Mouse (Mus musculus) limb, embryonic 11.5 days (tissue): ENCODE results near the gene Eif6. TPM values are rescaled to one million over a fixed set of nuclear protein-coding genes. Genes with fewer than 3 reads are reported as not detected.

Experiments
- ATAC-seq: fragments of 200-750 bp; cut with Nextera tagmentation; 2 replicates; pipeline ENCODE4 v1.8.0; 2017; ENCODE audit warnings: low read depth; ENCODE audit not compliant: insufficient number of reproducible peaks, low FRiP score, low TSS enrichment
- DNase-seq: peaks from one replicate; pipeline ENCODE4 v3.0.0-alpha.2; 2015; ENCODE audit warnings: low spot score
- H3K27ac ChIP-seq: fragments of 300-500 bp; sonication (generic); replicated peaks from 2 replicates; pipeline ENCODE4 v1.5.1; 2014; ENCODE audit warnings: low read depth, mild to moderate bottlenecking, low read length
- H3K27me3 ChIP-seq: fragments of 300-500 bp; sonication (generic); 2 replicates; pipeline ENCODE4 v1.6.1; 2014; ENCODE audit warnings: mild to moderate bottlenecking, low read length, mixed read lengths; ENCODE audit not compliant: control insufficient read depth, insufficient read depth
- H3K36me3 ChIP-seq: fragments of 300-500 bp; sonication (generic); 2 replicates; pipeline ENCODE4 v1.6.1; 2014; ENCODE audit warnings: mild to moderate bottlenecking, low read length, moderate library complexity, mixed read lengths; ENCODE audit not compliant: control insufficient read depth, insufficient read depth
- H3K4me1 ChIP-seq: fragments of 300-500 bp; sonication (generic); 2 replicates; pipeline ENCODE4 v1.6.1; 2014; ENCODE audit warnings: low read length, mixed read lengths; ENCODE audit not compliant: control insufficient read depth, insufficient read depth
- H3K4me2 ChIP-seq: fragments of 300-500 bp; sonication (generic); 2 replicates; pipeline ENCODE4 v1.6.1; 2014; ENCODE audit warnings: low read depth, mild to moderate bottlenecking, moderate library complexity; ENCODE audit not compliant: severe bottlenecking
- H3K4me3 ChIP-seq: fragments of 300-500 bp; sonication (generic); 2 replicates; pipeline ENCODE4 v1.5.1; 2014; ENCODE audit warnings: low read depth, low read length
- H3K9ac ChIP-seq: fragments of 300-500 bp; sonication (generic); 2 replicates; pipeline ENCODE4 v1.6.1; 2014; ENCODE audit warnings: mild to moderate bottlenecking, low read length
- H3K9me3 ChIP-seq: fragments of 300-500 bp; sonication (generic); 2 replicates; pipeline ENCODE4 v1.6.1; 2016; ENCODE audit warnings: low read length; ENCODE audit not compliant: control insufficient read depth
- WGBS: fragments of 180-500 bp; shearing (Covaris S2); extraction: QIAGEN DNeasy Blood & Tissue Kit; methylation state at CpG from one replicate; pipeline ENCODE4 v1.1.7; 2014; 5-methylcytosine and 5-hydroxymethylcytosine counted together
- polyA plus RNA-seq: library from polyadenylated mRNA; unstranded; fragments of >200 nt; fragmentation: Nextera tagmentation; extraction: Ambion mirVana; gene quantifications from 2 replicates; pipeline ENCODE4 v1.2.1, GENCODE M21; 2014

Gene Eif6
- polyA plus RNA-seq, 1 experiment from 2014 or later = 215 TPM

GRCm38 (mm10) chr2:155776824-155777687 is 49.7 kb downstream of the Eif6 start:
- DNase-seq (no peak), ATAC-seq (no peak)
- Histone ChIP-seq H3K9ac (no peak overlapping the region), H3K4me2 (no peak overlapping the region), H3K27ac (no peak overlapping the region), H3K9me3 (no peaks in the 10 kb centered on the region), H3K4me3 (no peak overlapping the region), H3K4me1 (0 out of 2 replicates have a peak, but pooled peaks cover 4% of the 10 kb centered on the region), H3K27me3 (peaks cover 24% of the 10 kb centered on the region), H3K36me3 (no peaks in the 10 kb centered on the region)
- 66% methylated on average over 10 of the region's 10 CpGs for WGBS

- Histone ChIP-seq H3K36me3 (no peaks in the 10 kb centered on the region), H3K4me3 (peak overlapping the region; percentile 37; the same call in 1 of the 2 replicates), H3K27me3 (peaks cover 24% of the 10 kb centered on the region), H3K4me2 (peak overlapping the region; percentile 97), H3K9ac (no peak overlapping the region), H3K27ac (no peak overlapping the region), H3K4me1 (0 out of 2 replicates have a peak, but pooled peaks cover 4% of the 10 kb centered on the region), H3K9me3 (no peaks in the 10 kb centered on the region)
- ATAC-seq (peak; percentile 75), DNase-seq (peak; percentile 85)
- 1% methylated on average over 44 of the region's 44 CpGs for WGBS
Measured at GRCm38 (mm10) chr2:155775685-155776263, 51.0 kb downstream of the Eif6 start.

GRCm38 (mm10) chr2:155774927-155775684 is 51.6 kb downstream of the Eif6 start, which contains the start of gene Mmp24:
TSS of gene Mmp24 (plus strand) at chr2:155775342.
- Histone ChIP-seq H3K36me3 (no peaks in the 10 kb centered on the region), H3K9ac (no peak within 1 kb of the TSS), H3K27me3 (peaks cover 24% of the 10 kb centered on the region), H3K4me1 (0 out of 2 replicates have a peak, but pooled peaks cover 4% of the 10 kb centered on the region), H3K9me3 (no peaks in the 10 kb centered on the region), H3K27ac (no peak within 1 kb of the TSS), H3K4me2 (peak within 1 kb of the TSS; percentile 97), H3K4me3 (peak within 1 kb of the TSS; percentile 37; the same call in 1 of the 2 replicates)
- ATAC-seq (no peak), DNase-seq (peak; percentile 26)
- WGBS = 3% methylated on average over 25 of the region's 100 CpGs

GRCm38 (mm10) chr2:155774261-155774926 is 52.3 kb downstream of the Eif6 start:
- Histone ChIP-seq H3K27ac (no peak overlapping the region), H3K9me3 (no peaks in the 10 kb centered on the region), H3K4me3 (0 out of 2 replicates have a peak overlapping the region, but pooled peaks have one; percentile 37), H3K9ac (no peak overlapping the region), H3K27me3 (peaks cover 24% of the 10 kb centered on the region), H3K36me3 (no peaks in the 10 kb centered on the region), H3K4me2 (peak overlapping the region; percentile 97; the same call in 1 of the 2 replicates), H3K4me1 (0 out of 2 replicates have a peak, but pooled peaks cover 4% of the 10 kb centered on the region)
- ATAC-seq = no peak
- DNase-seq = no peak
- 54% methylated on average over 11 of the region's 11 CpGs for WGBS

- H3K9ac ChIP-seq = no peak overlapping the region
- H3K4me1 ChIP-seq = 0 out of 2 replicates have a peak, but pooled peaks cover 4% of the 10 kb centered on the region
- DNase-seq (no peak), ATAC-seq (no peak)
- no peak overlapping the region for H3K27ac ChIP-seq
- H3K9me3 ChIP-seq = no peaks in the 10 kb centered on the region
- H3K4me2 ChIP-seq = no peak overlapping the region
- 62% methylated on average over 4 of the region's 4 CpGs for WGBS
- peaks cover 24% of the 10 kb centered on the region for H3K27me3 ChIP-seq
- no peaks in the 10 kb centered on the region for H3K36me3 ChIP-seq
- H3K4me3 ChIP-seq = no peak overlapping the region
Measured at GRCm38 (mm10) chr2:155773664-155774063, 53.1 kb downstream of the Eif6 start.

Other genes with a start within 250 kb of the Eif6 start
- 22.8 and 24.2 TPM in 2 replicates for gene Gss, start 234.1 kb downstream of the Eif6 start, polyA plus RNA-seq
- gene Myh7b, start 215.7 kb downstream of the Eif6 start, polyA plus RNA-seq = 0.67 and 0.99 TPM in 2 replicates
- 142 and 143 TPM in 2 replicates for gene Trpc4ap, start 134.5 kb downstream of the Eif6 start, polyA plus RNA-seq
- 21.5 and 24.9 TPM in 2 replicates for gene Edem2, start 97.5 kb downstream of the Eif6 start, polyA plus RNA-seq
- not detected in 2 replicates for gene Gm17581, start 91.1 kb downstream of the Eif6 start, polyA plus RNA-seq
- 2.7 and 3.6 TPM in 2 replicates for gene Procr, start 75.8 kb downstream of the Eif6 start, polyA plus RNA-seq
- not detected in 2 replicates for gene Mmp24, start 51.6 kb downstream of the Eif6 start, polyA plus RNA-seq
- 6.2 and 6.4 TPM in 2 replicates for gene BC029722, start 7.5 kb downstream of the Eif6 start, polyA plus RNA-seq
- gene Fam83c, start 7.9 kb upstream of the Eif6 start, polyA plus RNA-seq = 0.30 and 0.32 TPM in 2 replicates
- 60.4 and 82.2 TPM in 2 replicates for gene Uqcc1, start 103.4 kb upstream of the Eif6 start, polyA plus RNA-seq
- gene Gm15557, start 113.8 kb upstream of the Eif6 start, polyA plus RNA-seq = 0.33 TPM in 1 of 2 replicates, not detected in the other
- 18.4 and 23.3 TPM in 2 replicates for gene Gdf5, start 118.4 kb upstream of the Eif6 start, polyA plus RNA-seq
- 20.5 and 23.6 TPM in 2 replicates for gene Cep250, start 129.5 kb upstream of the Eif6 start, polyA plus RNA-seq
- gene 6430550D23Rik, start 181.1 kb upstream of the Eif6 start, polyA plus RNA-seq = 1.6 and 3.1 TPM in 2 replicates
- 178 and 188 TPM in 2 replicates for gene Ergic3, start 181.1 kb upstream of the Eif6 start, polyA plus RNA-seq
- gene Fer1l4, start 226.0 kb upstream of the Eif6 start, polyA plus RNA-seq = not detected in 2 replicates
- gene Spag4, start 238.2 kb upstream of the Eif6 start, polyA plus RNA-seq = 3.7 and 3.9 TPM in 2 replicates